Mouse (Mus musculus): ENCODE measurements around the gene 1700001J03Rik.
"Not testable (repeated sequence)": the region's sequence is repeated elsewhere in the genome, so short reads cannot be mapped to it uniquely, and the experiment has no call there.

The 1700001J03Rik gene

GRCm38 (mm10) chr5:146185204-146185603, at the start of gene 1700001J03Rik:
Gene 1700001J03Rik, minus strand, starts transcription at chr5:146185304.
- not testable (repeated sequence) for DNase-seq (ENCODE audit: low spot score in 2 of 2)

- DNase-seq (ENCODE audit: low spot score in 2 of 2), result no peak
These were observed 49.2 kb upstream of the 1700001J03Rik start for GRCm38 (mm10) chr5:146234336-146234735.

GRCm38 (mm10) chr5:146232816-146233215, 47.7 kb upstream of the 1700001J03Rik start:
- DNase-seq (ENCODE audit: low spot score in 2 of 2), result no peak

DNA sequence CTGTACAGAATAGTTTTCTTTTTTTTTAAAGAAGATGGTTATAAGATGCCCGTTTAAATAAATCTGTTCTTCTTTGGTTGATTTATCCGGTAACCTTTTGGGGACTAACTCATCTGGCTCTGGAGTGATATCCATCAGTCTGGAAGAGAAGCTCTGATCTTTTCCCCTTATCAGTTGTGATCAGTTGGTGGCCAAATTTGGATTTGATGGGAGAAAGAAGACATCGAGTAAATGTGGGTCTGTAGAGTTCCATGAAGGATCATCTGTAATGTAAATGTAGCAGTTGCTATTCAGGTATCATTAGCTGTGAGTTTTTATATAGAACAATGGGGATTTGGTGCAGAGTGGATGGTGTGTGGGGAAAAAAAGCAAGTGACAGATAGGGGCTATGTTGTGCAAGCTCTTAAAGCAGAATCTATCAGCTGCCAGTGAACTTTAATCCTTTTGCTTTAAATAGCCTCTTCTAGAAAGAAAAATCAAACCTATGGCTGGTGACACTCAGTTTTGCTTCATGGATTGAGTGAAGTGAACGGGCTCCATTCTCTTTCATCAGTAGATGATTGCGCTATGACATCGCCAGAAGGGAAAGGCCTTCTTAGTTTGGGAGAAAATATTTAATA, 47.1 kb upstream of the 1700001J03Rik start:
- no peak for DNase-seq (ENCODE audit: low spot score in 2 of 2)

- DNase-seq (ENCODE audit: low spot score in 2 of 2), result peak; percentile 17 to 22
These were observed 46.5 kb upstream of the 1700001J03Rik start for GRCm38 (mm10) chr5:146231655-146231996.

DNA sequence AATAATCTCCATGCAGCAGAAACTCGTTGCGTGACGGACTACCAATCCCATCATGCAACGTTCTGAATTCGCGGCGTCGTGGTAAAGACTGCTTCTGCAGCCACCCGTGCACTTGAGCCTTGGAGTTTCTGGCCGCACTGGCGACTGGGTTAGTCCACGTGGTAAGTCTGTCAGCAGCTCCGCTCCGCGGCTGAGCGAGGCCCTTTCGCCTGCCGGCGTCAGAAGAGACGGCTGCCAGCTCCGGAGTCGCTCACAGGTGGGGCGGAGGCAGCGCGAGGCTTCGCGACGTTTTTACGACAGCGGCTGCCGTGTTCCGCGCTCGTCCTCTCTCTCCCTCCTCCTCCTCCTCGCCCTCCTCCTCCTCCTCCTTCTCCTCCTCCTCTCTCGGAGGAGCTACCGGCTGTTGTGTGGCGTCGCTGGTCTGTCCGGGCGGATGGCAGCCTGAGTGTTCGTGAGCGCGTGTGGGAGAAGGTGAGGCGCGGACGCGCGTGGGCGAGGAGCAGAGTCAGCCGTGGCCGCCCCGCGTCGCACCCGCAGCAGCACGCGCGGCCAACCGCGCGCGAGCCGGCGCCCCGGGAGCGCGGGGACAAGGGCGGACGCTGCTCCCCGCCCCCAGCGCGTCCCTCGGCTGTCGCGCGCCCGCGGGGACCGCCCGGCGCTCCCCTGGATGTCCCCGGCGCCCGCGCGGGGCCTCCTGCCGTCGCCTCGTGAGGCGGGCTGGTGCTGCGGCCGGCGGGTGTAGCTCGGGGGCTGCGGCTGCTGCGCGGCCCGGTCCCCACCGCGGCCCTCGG, 46.0 kb upstream of the 1700001J03Rik start, which contains the start of gene Cdk8:
TSS of gene Cdk8 (plus strand) at position 367 of the 791 bp plus-strand sequence.
- DNase-seq (ENCODE audit: low spot score in 2 of 2), result peak; percentile 88

DNA sequence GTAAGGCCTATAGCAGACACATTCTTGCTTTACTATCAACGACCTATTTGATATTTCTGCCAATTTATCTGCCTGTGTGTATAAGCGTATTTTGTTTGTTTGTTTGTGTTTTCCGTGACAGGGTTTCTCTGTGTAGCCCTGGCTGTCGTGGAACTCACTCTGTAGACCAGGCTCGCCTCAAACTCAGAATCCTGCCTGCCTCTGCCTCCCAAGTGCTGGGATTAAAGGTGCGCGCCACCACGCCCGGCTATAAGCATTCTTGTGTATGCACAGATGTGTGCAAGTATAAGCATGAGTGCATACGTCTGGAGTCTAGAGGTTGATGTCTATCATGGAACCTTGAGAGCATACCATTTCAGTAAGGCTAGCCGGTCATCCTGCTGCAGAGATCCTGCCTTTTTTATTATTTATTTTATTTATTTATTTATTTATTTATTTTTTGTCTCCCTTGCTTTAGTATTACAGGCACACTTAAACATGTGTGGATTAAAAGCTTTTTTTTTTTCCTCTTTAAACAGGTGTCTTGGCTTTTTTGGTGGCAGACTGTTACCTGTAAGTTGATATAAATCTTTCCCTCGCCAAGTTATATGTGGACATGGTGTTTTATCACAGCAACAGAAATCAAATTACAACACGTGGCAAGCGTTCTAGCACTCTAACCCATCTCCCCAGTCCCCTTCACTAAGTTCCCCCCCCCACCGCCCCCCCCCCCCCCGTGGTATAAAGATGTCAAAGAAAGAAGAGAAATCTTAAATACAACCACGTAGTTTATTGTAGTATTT, 45.0 kb upstream of the 1700001J03Rik start:
- DNase-seq (ENCODE audit: low spot score in 2 of 2), result no peak

DNA sequence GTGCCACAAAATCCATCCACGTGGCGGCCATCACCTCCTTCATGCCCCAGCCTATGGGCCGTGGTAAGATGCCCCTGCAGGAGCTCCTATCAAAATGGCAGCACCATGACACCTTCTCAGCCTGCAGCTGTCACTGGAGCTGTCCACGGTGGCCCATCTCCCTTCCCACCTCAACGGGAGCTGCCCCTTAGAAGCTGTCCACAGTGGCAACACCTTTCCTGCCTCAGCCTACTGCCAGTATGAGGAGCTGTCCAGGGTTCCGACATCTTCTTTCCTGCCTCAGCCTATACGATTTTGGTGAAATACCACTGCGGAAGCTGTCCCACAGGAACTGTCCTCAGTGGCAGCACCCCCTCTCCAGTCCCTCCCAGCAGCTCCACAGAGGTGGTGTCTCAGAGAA, 42.4 kb upstream of the 1700001J03Rik start:
- no peak for DNase-seq (ENCODE audit: low spot score in 2 of 2)

DNA sequence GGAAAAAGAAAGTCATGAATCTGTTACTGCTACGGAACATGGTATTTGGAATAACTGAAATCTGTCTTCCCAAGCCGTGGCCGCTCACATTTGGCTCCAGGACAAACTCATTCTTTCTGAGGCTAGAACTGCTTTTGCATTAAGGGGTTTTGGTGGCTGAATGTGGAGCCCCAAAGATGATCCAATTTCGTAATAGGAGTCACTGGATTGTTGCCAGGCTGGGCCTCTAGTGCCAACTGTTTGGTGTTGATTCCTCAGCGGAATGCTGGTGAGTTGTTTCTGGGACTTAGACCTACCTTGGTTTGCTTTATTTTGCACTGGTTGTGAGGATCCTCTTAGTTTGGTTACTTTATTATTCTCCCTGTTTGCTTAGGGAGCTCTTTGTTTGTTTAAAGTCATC, 38.7 kb upstream of the 1700001J03Rik start:
- DNase-seq (ENCODE audit: low spot score in 2 of 2), result no peak

- no peak for DNase-seq (ENCODE audit: low spot score in 2 of 2)
These were observed 36.6 kb upstream of the 1700001J03Rik start for GRCm38 (mm10) chr5:146221722-146222121.

DNA sequence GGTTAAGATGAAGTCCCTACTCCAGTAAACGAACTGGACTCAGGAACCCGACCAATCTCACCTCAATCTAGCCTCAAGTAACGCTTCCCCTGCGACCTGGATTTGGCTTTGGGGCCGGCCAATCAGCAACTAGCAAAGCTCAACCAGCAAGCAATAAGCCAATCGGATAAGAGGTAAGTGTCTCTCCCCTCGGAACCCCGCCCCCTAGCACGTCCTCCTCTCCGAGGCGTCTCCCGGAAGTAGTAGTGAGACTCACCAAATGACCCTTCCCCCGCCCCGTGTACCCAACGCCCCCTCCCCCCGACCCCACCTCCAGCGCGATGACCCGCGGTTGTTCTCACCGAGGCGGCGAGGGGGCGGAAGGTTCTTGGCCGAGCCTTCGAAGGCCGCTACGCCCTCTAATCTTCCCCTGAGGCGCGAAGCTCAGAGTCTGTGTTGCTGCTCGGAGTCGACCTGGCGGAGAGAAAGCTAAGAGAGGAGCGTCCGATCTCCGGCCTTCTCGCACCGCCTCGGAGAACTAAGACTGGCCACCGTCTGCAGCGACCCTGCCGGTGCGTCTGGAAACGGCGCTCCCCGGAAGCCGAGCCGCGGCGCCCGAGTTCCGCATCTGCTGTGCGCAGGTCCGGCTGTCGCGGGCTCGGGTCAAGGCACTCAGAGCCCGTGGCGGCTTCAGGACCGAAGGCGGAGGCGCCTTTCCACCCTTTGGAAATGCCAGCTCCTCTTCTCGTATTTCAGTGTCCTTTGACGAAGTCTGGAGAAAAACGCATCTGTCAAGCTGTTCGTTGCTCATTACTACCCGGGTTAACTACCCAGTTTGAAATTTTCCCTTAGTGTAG, 36.0 kb upstream of the 1700001J03Rik start, which contains the start of gene Rnf6:
TSS of gene Rnf6 (minus strand) at position 677 of the 836 bp plus-strand sequence.
- peak; percentile 95 to 97 for DNase-seq (ENCODE audit: low spot score in 2 of 2)

GRCm38 (mm10) chr5:146220501-146220878, 35.4 kb upstream of the 1700001J03Rik start:
- DNase-seq (ENCODE audit: low spot score in 2 of 2), result no peak

GRCm38 (mm10) chr5:146205537-146205936, 20.4 kb upstream of the 1700001J03Rik start:
- DNase-seq (ENCODE audit: low spot score in 2 of 2), result no peak

DNA sequence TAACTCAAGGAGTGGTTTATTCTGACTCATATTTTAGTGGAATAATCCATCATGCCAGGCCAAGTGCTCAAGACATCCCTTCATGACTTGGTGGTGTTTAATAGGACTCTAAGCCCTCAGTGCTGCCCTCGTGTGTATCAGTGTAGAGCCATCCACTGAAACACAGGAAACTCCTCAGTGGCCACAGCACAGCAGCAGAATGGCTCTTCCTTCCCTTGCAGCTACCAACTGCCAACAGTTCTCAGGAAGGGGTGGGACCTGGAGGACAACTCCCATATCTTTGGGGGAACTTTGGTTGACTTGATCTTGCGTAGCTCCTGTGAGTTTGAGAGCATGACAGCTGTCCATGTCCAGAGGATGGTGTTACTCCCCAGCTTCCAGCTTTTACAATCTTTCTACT, 18.8 kb upstream of the 1700001J03Rik start:
- DNase-seq (ENCODE audit: low spot score in 2 of 2), result no peak

DNA sequence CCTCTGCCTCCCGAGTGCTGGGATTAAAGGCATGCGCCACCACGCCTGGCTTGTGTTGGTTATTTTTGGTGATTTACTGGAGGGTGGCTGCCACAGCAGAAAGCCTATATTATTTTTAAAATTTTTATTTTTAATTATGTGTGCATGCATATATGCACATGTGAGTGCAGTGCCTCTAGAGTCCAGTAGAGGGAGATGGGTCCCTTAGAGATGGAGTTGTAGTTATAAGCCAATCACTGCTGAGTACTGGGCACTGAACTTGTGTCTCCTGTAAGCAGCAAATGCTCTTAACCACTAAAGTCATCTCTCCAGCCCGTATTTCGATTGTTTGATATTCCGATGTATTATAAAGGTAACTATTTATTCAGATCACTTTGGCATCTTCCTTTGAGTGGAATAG, 15.5 kb upstream of the 1700001J03Rik start:
- no peak for DNase-seq (ENCODE audit: low spot score in 2 of 2)

DNA sequence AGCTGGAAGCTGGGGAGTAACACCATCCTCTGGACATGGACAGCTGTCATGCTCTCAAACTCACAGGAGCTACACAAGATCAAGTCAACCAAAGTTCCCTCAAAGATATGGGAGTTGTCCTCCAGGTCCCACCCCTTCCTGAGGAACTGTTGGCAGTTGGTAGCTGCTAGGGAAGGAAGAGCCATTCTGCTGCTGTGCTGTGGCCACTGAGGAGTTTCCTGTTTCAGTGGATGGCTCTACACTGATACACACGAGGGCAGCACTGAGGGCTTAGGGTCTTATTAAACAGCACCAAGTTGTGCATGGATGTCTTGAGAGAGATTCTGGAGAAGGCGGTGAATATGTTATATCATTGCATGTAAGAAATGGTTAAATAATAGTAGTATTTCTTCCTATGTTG, 14.4 kb upstream of the 1700001J03Rik start:
- DNase-seq (ENCODE audit: low spot score in 2 of 2), result no peak

DNA sequence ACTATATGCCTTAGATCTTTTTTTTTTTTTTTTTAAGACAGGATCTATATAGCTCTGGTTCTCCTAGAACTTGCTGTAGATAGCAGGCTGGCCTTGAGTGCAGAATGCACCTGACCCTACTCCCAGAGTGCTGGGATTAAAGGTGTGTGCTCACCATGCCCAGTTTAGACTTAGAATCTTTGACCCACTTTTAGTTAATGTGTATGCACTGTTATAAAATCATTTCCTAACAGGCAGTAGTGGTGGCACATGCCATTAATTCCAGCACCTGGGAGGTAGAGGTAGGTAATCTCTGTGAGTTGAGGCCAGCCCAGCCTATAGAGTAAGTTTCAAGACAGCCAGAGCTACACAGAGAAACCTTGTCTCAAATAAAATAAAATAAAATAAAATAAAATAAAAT, 14.0 kb upstream of the 1700001J03Rik start:
- DNase-seq (ENCODE audit: low spot score in 2 of 2), result no peak

- DNase-seq (ENCODE audit: low spot score in 2 of 2), result no peak
These were observed 8.3 kb upstream of the 1700001J03Rik start for GRCm38 (mm10) chr5:146193360-146193759.

DNA sequence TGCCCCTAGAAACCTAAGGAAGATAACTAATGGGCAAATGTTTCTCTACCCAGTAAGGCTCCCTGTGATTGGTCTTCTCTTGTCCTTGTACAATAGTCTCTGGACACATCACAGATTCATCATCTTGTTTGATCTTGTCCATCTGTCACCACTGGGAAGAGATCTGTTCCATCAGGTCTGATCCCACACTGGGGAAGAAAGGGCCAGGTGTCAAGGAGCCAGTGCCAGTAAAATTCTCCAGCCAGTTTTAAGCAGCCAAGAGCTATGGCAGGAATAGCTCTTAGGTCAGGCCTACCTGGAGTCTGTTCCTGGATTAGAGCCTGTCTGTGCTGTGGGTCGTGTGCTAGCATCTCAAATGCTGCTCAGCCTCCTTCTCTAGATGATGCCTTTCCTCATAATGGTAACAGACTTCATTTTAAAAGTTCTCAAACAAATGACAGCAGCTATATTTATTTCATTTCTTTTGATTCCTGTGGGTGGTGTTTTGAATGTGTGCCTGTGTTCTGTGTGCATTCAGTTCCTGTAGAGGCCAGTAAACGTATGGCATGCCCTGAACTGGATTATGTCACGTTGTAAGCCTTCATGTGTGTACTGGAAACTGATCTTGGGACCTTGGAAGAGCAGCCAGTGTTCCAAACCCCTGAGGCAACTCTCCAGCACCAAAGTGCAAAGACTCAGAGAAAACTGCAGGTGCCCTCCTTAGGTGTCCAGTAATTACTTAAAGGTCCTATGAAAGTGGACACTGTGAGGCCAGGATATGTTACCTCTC, 5.6 kb upstream of the 1700001J03Rik start:
- no peak for DNase-seq (ENCODE audit: low spot score in 2 of 2)

- DNase-seq (ENCODE audit: low spot score in 2 of 2), result no peak
These were observed 5.0 kb upstream of the 1700001J03Rik start for GRCm38 (mm10) chr5:146190093-146190492.

GRCm38 (mm10) chr5:146188712-146189111, 3.6 kb upstream of the 1700001J03Rik start:
- no peak for DNase-seq (ENCODE audit: low spot score in 2 of 2)
